Mouse (Mus musculus): Measurements from ENCODE around the gene Mrpl28.

GRCm38 (mm10) chr17:26124560-26124959, 1.3 kb downstream of the Mrpl28 start:
- TF ChIP-seq RAD21 (IDR thresholded peaks at IDR 0.05; ENCODE audit: low read depth, low read length), result no peak
- no peak for TF ChIP-seq USF1 (IDR thresholded peaks at IDR 0.05; ENCODE audit: low read depth, low read length)
- TF ChIP-seq EP300 (IDR thresholded peaks at IDR 0.05; ENCODE audit: low read length), result no peak
- TF ChIP-seq CTCF (conservative IDR thresholded peaks at IDR 0.05 in 1 of 2, IDR thresholded peaks at IDR 0.05 in 1 of 2; ENCODE audit: low read depth in 2 of 2, low read length in 2 of 2), result no peak
- no peak for TF ChIP-seq POLR2A (IDR thresholded peaks at IDR 0.05; ENCODE audit: low read depth, low read length)
- TF ChIP-seq MYC (IDR thresholded peaks at IDR 0.05; ENCODE audit: low read depth, low read length), result no peak
- no peak for TF ChIP-seq POLR2AphosphoS2 (IDR thresholded peaks at IDR 0.05; ENCODE audit: low read depth, low read length)
